Mouse (Mus musculus) lung, adult 2 months (tissue): ENCODE measurements around the gene Mrvi1.

ENCODE experiments used
- CTCF ChIP-seq: fragments of 200-500 bp; IDR thresholded peaks from 2 replicates; pipeline ENCODE4 v1.5.1; 2011; ENCODE audit warnings: mild to moderate bottlenecking, low read length, control low read depth; ENCODE audit not compliant: insufficient read depth
- POLR2A ChIP-seq: fragments of 200-500 bp; IDR thresholded peaks from 2 replicates; pipeline ENCODE4 v1.6.1; 2011; ENCODE audit warnings: low read depth, mild to moderate bottlenecking, control low read depth, low read length, borderline replicate concordance; ENCODE audit errors: extremely low read depth

- TF ChIP-seq CTCF (no peak), POLR2A (no peak)
These were observed 28.0 kb downstream of the Mrvi1 start for GRCm38 (mm10) chr7:110954072-110954858.
